Mouse (Mus musculus) hindbrain, embryonic 16.5 days (tissue): ENCODE results near the gene Traf4. TPM values are rescaled to one million over a fixed set of nuclear protein-coding genes. Genes with fewer than 3 reads are reported as not detected.
A peak's percentile ranks its signal among the peaks of the same experiment; 100 is the strongest.

Experiments used
- ATAC-seq: fragments of 200-750 bp; cut with Nextera tagmentation; 2 replicates; pipeline ENCODE4 v1.8.0; 2017; ENCODE audit warnings: moderate TSS enrichment, moderate library complexity
- H3K27ac ChIP-seq: fragments of 300-500 bp; sonication (generic); 2 replicates; pipeline ENCODE4 v1.5.1; 2014; ENCODE audit warnings: low read depth, mild to moderate bottlenecking, control low read depth, low read length, moderate library complexity
- H3K27me3 ChIP-seq: fragments of 300-500 bp; sonication (generic); replicated peaks from 2 replicates; pipeline ENCODE4 v1.6.1; 2014; ENCODE audit warnings: low read length; ENCODE audit not compliant: control insufficient read depth, insufficient read depth
- H3K36me3 ChIP-seq: fragments of 300-500 bp; sonication (generic); 2 replicates; pipeline ENCODE4 v1.6.1; 2014; ENCODE audit warnings: mild to moderate bottlenecking, low read length, moderate library complexity, mixed read lengths; ENCODE audit not compliant: control insufficient read depth, insufficient read depth
- H3K4me1 ChIP-seq: fragments of 300-500 bp; sonication (generic); 2 replicates; pipeline ENCODE4 v1.6.1; 2014; ENCODE audit warnings: low read depth, low read length; ENCODE audit not compliant: control insufficient read depth, insufficient read depth
- H3K4me2 ChIP-seq: fragments of 300-500 bp; sonication (generic); 2 replicates; pipeline ENCODE4 v1.6.1; 2014; ENCODE audit warnings: mild to moderate bottlenecking, low read length, control low read depth, moderate library complexity
- H3K4me3 ChIP-seq: fragments of 300-500 bp; sonication (generic); 2 replicates; pipeline ENCODE4 v1.5.1; 2014; ENCODE audit warnings: mild to moderate bottlenecking, low read length, control low read depth, moderate library complexity
- H3K9ac ChIP-seq: fragments of 300-500 bp; sonication (generic); 2 replicates; pipeline ENCODE4 v1.6.1; 2014; ENCODE audit warnings: low read depth, mild to moderate bottlenecking, control low read depth, low read length, moderate library complexity
- H3K9me3 ChIP-seq: fragments of 300-500 bp; sonication (generic); 2 replicates; pipeline ENCODE4 v1.6.1; 2014; ENCODE audit warnings: mild to moderate bottlenecking, low read length, moderate library complexity; ENCODE audit not compliant: control insufficient read depth
- WGBS: fragments of 180-500 bp; shearing (Covaris S2); extraction: QIAGEN DNeasy Blood & Tissue Kit; methylation state at CpG from one replicate; pipeline ENCODE4 v1.1.7; 2014; 5-methylcytosine and 5-hydroxymethylcytosine counted together
- polyA plus RNA-seq: library from polyadenylated mRNA; unstranded; fragments of >200 nt; fragmentation: Nextera tagmentation; extraction: Ambion mirVana; gene quantifications from 2 replicates; pipeline ENCODE4 v1.2.1, GENCODE M21; 2015

The Traf4 gene
- polyA plus RNA-seq, result 80.1 and 97.4 TPM in 2 replicates

DNA sequence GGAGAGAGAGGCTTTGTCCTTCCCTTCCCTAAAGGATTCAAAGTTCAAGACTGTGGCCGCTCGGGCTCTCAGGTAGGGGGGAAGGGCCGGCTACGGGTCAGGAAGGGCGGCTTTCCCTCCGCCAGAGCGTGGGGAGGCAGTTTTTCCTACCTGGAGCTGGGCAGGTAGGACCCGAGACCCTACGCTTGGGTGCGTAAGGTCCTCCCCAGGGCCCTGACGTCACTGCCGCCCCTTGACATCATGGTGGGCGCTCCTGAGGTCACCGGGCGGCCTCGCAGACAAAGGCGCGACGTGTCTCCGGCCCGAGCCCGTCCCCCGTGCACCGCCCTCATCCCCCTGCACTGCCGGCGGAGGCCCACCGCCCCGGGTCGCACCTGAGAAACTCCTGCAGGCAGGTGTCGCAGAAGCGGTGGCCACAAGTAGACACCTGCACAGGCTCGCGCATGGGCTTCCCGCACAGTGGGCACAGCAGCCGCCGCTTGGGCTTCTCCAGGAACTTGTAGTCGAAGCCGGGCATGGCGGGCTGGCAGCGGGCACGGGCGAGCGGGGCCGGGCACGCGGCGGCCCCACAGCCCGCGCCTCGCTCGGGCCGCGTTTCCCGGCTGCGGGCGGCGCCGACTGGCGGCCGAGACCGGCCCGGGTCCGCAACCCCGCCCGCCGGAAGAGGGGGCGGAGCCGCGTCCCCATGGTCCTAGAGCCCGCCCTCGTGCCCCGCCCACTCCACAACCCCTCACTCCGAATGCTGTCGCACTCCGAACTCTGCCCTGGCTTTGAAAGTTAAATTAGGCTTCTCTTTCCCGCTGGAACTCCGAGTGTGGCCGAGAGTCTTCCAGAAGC is at the start of gene Traf4:
TSS of gene Traf4 (minus strand) at position 666 of the 837 bp plus-strand sequence.
- peak within 1 kb of the TSS; percentile 82 for H3K4me3 ChIP-seq
- H3K9ac ChIP-seq, result peak within 1 kb of the TSS; percentile 97
- H3K4me1 ChIP-seq, result peaks cover 27% of the 10 kb centered on the region
- peak within 1 kb of the TSS; percentile 93 for H3K27ac ChIP-seq
- peak; percentile 84 for ATAC-seq
- WGBS, result under 1% methylated on average over 61 of the region's 78 CpGs
- H3K36me3 ChIP-seq, result peaks cover 10% of the 10 kb centered on the region; the same call in 1 of the 2 replicates
- peak within 1 kb of the TSS; percentile 86 for H3K4me2 ChIP-seq
- no peaks in the 10 kb centered on the region for H3K27me3 ChIP-seq
- no peaks in the 10 kb centered on the region for H3K9me3 ChIP-seq

DNA sequence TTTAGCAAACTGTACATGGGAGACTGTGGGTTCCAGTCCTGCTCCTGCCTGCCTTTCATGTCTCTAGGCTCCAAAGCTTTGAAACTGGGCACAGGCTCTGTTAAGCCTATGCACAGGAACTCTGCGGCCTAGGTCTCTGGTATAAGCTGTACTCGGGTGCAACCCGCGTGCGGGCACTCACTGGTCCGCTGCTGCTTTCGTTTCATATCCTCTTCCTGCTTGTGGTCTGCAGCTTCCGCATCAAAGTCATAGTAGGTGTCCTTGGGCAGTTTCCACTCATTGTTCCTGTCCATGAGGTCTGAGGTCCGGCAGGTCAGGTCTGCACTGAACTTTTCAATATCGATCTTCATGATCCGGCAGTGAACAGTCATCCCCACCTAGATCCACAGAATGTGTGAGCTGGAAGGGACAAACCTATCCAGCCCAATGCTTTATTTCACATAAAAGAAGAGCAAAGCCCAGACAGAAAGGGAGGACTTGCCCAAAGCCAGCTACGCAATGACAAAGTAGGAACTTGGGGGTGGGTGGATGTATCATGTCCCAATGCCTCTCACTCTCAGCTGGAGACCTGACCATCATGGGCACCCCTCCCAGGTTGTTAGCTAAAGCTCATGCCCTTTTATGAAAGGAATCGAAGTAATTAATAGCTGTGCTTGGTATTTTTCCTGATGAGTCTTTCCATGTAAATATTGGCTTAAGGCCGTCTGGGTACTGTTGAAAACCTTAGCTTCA is 47.9 kb upstream of the Traf4 start:
- Histone ChIP-seq H3K4me2 (no peak overlapping the region), H3K4me3 (no peak overlapping the region), H3K36me3 (peaks cover 70% of the 10 kb centered on the region), H3K27ac (no peak overlapping the region), H3K27me3 (no peaks in the 10 kb centered on the region), H3K4me1 (no peaks in the 10 kb centered on the region), H3K9me3 (no peaks in the 10 kb centered on the region), H3K9ac (no peak overlapping the region)
- no peak for ATAC-seq
- WGBS, result 96% methylated on average over 14 of the region's 14 CpGs

DNA sequence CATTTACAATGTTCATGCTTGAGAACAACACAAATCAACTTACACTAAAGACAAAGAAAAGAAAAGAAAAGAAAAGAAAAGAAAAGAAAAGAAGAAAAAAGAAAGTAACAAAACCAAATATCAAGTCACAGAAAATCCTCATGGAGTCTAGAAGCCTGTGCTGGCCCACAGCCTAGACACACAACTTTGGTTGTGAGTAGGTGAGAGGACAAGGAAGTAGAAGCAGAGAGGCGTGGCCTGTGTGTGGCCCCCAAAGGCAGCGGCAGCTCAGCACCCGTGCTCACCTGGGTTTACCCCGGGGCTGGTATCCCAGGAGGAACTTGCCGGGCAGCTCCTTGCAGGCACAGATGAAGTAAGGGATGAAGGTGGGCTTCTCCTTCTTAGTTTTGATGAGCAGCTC is 46.1 kb upstream of the Traf4 start:
- Histone ChIP-seq H3K9me3 (no peaks in the 10 kb centered on the region), H3K36me3 (peaks cover 72% of the 10 kb centered on the region), H3K4me2 (no peak overlapping the region), H3K27ac (no peak overlapping the region), H3K9ac (no peak overlapping the region), H3K4me3 (no peak overlapping the region), H3K4me1 (no peaks in the 10 kb centered on the region), H3K27me3 (no peaks in the 10 kb centered on the region)
- no peak for ATAC-seq
- WGBS, result 89% methylated on average over 5 of the region's 5 CpGs

DNA sequence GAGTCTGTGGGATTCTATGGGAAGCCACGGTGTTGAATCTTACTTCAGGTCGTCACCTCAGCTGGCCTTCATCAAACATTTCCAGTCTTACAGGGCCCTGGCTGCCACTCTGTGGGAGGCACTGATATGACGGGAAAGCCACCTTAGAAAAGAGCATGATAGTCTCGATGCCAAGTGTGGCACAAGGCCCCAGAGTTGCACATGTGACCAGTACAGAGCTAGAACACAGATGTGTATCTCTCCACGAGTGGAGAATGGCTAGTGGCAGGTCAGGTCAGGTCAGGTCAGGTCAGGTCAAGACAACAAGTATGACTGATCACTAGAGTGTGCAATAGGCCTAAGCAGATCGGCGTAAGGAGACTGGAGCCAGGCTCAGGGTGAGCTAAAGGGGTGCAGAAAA is 45.2 kb upstream of the Traf4 start:
- H3K36me3 ChIP-seq, result peaks cover 67% of the 10 kb centered on the region
- 69% methylated on average over 7 of the region's 7 CpGs for WGBS
- no peak for ATAC-seq

DNA sequence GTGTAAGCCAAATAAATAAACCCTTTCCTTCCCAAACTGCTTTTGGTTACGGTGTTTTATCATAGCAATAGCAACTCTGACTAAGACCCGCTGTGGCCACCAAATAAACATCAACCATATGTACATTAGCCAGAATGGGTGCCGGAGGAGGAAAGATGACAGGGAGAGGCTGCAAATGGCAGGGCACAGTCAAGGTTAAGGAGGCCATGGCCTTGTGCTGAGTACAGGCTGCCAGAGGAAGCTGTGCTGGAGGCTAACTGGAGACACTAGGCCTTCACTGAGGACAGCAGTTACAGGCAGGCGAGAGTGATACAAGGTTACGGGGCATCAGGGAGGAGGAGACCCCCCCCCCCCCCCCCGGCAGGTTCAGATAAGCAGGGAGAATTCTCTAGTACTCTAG is 44.5 kb upstream of the Traf4 start:
- ATAC-seq, result no peak
- no peaks in the 10 kb centered on the region for H3K9me3 ChIP-seq
- no peak overlapping the region for H3K4me2 ChIP-seq
- no peaks in the 10 kb centered on the region for H3K27me3 ChIP-seq
- H3K9ac ChIP-seq, result no peak overlapping the region
- no peaks in the 10 kb centered on the region for H3K4me1 ChIP-seq
- H3K27ac ChIP-seq, result no peak overlapping the region
- H3K36me3 ChIP-seq, result peaks cover 63% of the 10 kb centered on the region
- WGBS, result 96% methylated on average over 6 of the region's 6 CpGs
- no peak overlapping the region for H3K4me3 ChIP-seq

More for the DNA sequence above, 45.2 kb upstream of the Traf4 start:
- H3K4me3 ChIP-seq, result no peak overlapping the region
- no peaks in the 10 kb centered on the region for H3K4me1 ChIP-seq
- no peak overlapping the region for H3K4me2 ChIP-seq
- H3K9ac ChIP-seq, result no peak overlapping the region
- H3K27me3 ChIP-seq, result no peaks in the 10 kb centered on the region
- H3K9me3 ChIP-seq, result no peaks in the 10 kb centered on the region
- no peak overlapping the region for H3K27ac ChIP-seq

DNA sequence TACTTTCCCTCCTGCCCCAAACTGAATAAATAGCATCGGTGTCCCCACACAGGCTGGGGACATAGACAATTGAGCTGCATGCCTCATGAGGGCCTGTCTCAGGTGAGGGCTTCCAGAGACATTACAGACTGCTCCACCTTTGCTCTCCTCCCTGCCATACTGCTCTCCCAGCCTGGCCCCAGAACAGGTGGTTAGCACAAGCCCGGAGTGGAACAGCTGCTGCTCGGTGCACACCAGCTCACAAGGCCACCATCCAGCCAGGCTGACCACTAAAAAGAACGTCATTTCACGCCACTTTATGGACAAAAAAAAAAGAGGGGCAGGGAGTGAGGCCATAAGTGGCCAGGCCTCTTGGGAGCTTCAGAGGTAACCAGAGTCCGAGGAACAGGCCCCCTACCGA is 41.8 kb upstream of the Traf4 start:
- Histone ChIP-seq H3K9me3 (no peaks in the 10 kb centered on the region), H3K9ac (no peak overlapping the region), H3K4me1 (no peaks in the 10 kb centered on the region), H3K4me3 (no peak overlapping the region), H3K36me3 (peaks cover 51% of the 10 kb centered on the region), H3K27ac (no peak overlapping the region), H3K4me2 (no peak overlapping the region), H3K27me3 (no peaks in the 10 kb centered on the region)
- no peak for ATAC-seq
- 72% methylated on average over 7 of the region's 7 CpGs for WGBS

DNA sequence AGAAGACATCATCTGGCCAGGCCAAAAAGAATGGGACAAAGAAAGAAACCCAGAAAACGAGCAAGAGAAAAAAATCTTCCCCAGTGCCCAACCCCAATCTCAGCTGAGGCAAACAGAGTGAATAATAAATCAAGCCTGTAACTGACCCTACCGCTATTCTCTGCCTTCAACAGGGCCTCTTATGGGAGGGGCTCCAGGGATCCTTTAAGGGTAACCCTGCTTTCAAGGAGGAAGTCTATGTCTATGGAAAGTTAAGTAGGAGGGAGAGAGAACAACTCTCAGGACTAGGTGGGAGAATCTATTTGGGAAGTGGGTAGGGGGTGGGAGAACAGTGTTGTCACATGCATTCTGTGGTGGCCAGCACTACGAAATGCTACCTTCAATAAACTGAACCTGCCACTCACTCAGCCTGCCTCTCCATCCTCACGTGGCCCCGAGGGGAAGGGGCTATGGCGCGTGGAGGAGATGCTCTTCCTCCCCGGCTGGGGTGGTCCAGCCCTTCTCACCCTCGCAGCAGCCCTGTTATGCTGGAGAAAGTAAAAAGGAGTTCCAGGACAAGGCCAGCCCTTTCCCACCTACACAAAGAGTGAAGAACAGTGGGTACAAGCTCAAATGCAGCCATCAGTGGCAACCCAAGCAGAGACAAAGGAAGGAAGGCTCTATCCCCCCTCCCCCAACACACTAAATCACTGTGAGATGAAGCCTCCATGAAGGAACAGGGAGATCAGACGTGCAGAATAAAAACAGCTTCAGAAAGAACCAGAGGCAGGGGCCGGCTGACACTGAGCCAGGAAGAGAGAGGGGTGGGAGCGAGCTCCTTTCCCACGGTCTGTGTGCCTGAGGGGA is 40.2 kb upstream of the Traf4 start:
- H3K4me1 ChIP-seq, result no peaks in the 10 kb centered on the region
- no peak overlapping the region for H3K4me2 ChIP-seq
- no peak overlapping the region for H3K9ac ChIP-seq
- WGBS, result 58% methylated on average over 13 of the region's 13 CpGs
- peak; percentile 64; the same call in 1 of the 2 replicates for ATAC-seq
- H3K4me3 ChIP-seq, result no peak overlapping the region
- no peak overlapping the region for H3K27ac ChIP-seq
- H3K9me3 ChIP-seq, result no peaks in the 10 kb centered on the region
- no peaks in the 10 kb centered on the region for H3K27me3 ChIP-seq
- peaks cover 39% of the 10 kb centered on the region for H3K36me3 ChIP-seq

DNA sequence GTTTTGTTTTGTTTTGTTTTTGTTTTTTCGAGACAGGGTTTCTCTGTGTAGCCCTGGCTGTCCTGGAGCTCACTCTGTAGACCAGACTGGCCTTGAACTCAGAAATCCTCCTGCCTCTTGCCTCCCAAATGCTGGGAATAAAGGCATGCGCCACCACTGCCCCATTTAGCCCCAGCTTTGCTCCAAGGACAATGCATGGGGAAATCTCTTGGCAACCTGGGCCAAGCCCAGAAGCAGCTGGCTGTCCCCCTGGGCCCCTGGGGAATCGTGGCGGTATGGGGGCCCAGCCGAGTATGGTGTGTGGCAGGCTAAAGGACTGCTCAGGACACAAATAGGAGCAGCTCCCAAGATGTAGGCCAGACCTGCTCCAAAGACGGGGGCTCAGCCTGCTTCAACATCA is 38.9 kb upstream of the Traf4 start:
- ATAC-seq, result no peak
- H3K27ac ChIP-seq, result no peak overlapping the region
- 52% methylated on average over 6 of the region's 6 CpGs for WGBS

More for the DNA sequence above, 38.9 kb upstream of the Traf4 start:
- Histone ChIP-seq H3K4me2 (no peak overlapping the region), H3K9ac (no peak overlapping the region), H3K27me3 (no peaks in the 10 kb centered on the region), H3K4me1 (no peaks in the 10 kb centered on the region), H3K9me3 (no peaks in the 10 kb centered on the region), H3K36me3 (peaks cover 28% of the 10 kb centered on the region), H3K4me3 (no peak overlapping the region)
